Mouse (Mus musculus): Measurements from ENCODE around the gene Prkar2a. TPM values are rescaled to one million over a fixed set of nuclear protein-coding genes. Genes with fewer than 3 reads are reported as not detected.

The Prkar2a gene
- total RNA-seq, 2 experiments from 2014 or later: 45.8 to 49.2 TPM

DNA sequence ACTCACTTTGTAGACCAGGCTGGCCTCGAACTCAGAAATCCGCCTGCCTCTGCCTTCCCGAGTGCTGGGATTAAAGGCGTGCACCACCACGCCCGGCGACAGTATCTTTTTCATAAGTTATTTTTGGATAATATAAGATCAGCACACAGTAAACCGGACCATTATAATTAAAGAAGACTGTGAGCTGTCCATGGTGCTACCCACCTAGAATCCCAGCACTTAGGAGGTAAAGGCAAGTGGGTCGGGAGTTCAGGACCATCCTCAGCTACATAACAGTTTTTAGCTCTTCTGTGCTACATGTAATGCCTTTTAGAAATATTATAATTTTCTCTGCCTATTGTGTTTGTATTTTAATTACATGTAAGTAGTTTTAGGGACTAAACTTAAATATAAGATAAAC, 52.9 kb downstream of the Prkar2a start:
- intact Hi-C loops (cut with DNase I): no loop called here
- no peak for DNase-seq (ENCODE audit: low spot score in 2 of 2)

DNA sequence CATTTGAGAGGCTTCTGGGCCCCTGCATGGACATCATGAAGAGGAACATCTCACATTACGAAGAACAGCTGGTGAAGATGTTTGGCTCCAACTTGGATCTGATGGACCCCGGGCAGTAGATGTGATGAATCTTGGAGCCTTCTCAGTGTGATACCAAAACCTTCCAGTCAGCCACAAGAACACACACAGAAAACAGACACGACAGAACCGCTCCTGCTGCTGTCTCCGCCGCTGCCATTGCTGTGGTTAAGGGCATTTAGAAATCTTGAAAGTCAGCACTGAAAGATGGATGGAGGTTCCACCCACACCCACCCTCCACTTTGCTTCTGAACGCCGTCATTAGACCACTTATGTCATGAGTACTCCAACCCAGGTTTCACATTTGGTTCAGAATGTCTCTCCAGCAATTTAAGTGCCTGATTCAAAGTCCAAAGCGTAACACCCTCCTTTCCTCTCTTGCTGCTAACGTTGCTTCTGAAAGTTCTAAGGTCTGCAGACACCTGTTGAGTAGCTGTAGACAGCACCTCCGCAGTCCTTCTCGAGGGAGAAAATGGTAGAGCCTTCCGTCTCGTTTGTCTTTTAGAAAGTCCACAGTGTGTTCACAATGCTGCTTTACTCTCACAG, 57.9 kb downstream of the Prkar2a start:
- no peak for DNase-seq (ENCODE audit: low spot score in 2 of 2)
- intact Hi-C loops (cut with DNase I): no loop called here

DNA sequence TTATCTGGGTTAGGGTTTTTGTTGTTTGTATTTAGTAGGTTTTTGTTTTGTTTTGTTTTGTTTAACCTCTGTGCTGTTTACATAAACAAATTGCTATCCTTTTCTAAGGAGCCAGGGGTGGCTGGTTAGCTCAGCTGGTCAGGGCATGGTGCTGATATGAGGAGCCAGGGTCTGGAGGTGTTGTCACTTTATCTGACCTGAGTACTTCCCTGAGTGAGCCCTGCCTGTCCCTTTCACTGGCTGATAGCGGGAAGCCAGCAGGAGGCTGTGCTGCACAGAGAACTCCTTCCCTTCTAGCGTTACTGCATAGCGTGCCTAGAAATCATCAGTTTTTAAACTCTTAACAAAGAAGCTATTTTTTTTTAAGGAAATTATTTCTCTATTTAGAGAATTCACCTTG, 58.6 kb downstream of the Prkar2a start:
- no peak for DNase-seq (ENCODE audit: low spot score in 2 of 2)
- intact Hi-C loops (cut with DNase I): no loop called here

DNA sequence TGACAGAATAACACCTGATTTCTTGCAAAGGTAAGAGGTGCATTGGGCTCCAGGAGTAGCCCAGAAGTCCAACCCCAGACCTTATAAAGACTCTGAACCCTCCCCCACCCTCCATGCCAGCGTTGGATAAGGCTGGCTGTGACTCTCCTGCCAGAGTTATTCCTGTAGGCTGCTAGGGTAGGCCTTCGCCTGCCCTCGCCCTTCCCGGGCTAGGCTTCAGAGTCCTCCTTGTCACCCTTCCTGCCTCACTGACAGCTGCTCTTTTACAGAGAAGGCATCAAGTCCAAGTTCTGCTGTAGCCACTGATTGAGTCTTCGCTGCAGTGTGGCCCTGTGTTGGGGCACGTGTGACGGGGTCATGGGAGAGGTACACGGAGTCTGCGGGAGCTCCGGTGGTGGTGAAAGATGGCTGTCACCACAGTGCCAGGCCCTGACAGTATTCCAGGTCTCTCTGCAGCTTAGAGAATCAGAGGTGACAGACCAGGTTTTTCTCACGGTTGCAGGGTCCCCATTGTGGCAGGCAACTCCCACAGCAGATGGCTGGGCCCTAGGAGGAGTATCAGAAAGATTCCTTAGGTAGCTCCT, 59.6 kb downstream of the Prkar2a start:
- intact Hi-C loops (cut with DNase I): no loop called here
- DNase-seq (ENCODE audit: low spot score in 2 of 2): no peak

DNA sequence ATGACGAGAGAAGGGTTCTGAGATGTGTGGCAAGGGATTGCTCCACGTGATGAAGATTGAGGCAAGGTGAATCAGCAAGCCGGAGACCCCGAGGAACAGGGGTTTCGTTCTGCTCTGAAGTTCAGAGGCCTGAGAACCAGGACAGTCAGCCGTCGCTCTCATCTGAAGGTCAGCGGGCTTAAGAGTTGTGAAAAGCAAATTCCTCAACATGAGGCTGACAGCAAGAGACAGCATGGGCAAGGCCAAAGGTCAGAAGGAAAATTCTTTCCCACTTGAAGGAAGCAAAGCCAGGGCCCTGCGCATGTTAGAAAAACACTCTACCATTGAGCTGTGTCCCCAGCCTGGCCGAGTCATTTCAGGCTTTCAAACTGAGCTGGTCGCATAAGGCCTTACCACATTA, 61.5 kb downstream of the Prkar2a start:
- intact Hi-C loops (cut with DNase I): loop anchor here (5.0 kb wide), 1 partner anchor 67 kb away; no protein-coding TSS in a partner anchor
- no peak for DNase-seq (ENCODE audit: low spot score in 2 of 2)

DNA sequence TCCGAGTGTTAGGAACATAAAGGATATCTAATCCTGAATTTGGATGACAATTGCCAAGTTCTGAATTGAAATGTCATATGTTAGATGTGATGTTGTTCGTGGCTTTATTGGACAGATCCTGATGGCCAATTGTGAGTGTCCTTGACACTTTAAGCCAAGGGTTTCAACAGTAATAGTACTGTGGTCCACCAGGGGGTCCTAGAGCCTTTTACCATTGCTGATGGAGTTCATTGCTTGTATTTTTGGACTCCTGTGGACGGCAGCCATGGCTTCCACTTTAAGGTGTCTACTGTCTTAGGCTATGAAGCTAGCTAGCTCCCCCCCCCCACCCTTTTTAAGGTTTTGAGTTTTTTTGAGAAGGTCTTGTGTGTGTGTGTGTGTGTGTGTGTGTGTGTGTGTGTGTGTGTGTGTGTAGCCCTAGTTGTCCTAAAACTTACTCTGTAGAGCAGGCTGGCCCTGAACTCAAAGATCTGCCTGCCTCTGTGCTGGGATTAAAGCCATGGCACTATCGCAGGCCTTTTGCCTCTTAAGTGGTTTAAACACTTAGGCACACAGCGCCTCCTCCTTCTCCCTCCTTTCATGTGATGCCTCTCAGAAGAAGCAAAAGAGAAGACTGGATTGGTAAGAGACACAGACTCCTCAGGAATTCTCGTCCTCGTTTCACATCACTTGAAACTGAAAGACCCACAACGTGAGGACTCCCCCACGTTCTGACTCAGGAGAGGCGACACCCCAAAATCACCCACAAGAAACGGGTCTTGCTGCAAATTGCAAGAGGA, 63.2 kb downstream of the Prkar2a start:
- DNase-seq (ENCODE audit: low spot score in 2 of 2): no peak
- intact Hi-C loops (cut with DNase I): loop anchor here (5.0 kb wide), 1 partner anchor 65 kb away; no protein-coding TSS in a partner anchor

DNA sequence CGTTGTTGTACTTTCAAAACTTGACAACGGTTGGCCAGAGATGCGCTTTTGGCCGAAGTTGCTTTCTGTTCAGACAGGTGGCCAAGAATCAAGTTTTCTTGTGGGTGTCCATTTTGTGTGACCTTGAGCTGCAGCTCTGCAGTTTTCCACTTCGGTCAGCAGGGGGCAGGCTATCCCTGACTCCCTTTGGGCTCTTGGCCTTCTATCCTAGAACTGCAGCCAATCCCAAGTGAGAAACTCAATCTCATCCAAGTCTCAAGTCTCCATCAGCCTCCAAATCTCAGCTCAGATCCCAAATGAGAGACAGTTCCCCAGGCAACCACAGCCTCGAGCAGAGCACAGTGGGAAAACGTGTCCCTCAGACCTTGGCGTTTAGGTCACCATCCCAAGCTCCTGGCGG, 64.2 kb downstream of the Prkar2a start:
- intact Hi-C loops (cut with DNase I): loop anchor here (5.0 kb wide), 1 partner anchor 64 kb away; no protein-coding TSS in a partner anchor
- peak; percentile 59 to 62 for DNase-seq (ENCODE audit: low spot score in 2 of 2)

DNA sequence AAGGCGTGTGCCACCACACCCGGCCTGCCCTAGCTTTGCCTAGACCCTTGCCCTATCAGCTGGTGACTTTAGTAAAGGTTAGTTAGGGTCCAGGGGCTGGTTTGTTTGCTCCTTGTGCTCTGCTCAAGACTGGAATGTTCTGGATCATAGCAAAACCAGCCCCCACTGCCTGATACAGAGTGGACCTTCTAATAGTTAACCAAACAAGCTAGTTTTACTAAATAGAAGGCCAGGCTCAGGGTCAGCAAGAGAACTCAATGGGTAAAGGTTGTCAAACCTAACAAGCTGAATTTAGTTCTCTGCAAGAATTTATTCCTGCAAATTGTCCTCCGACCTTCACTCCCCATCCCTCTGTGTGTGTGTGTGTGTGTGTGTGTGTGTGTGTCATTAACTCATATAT, 64.9 kb downstream of the Prkar2a start:
- intact Hi-C loops (cut with DNase I): loop anchor here (5.0 kb wide), 1 partner anchor 63 kb away; no protein-coding TSS in a partner anchor
- no peak for DNase-seq (ENCODE audit: low spot score in 2 of 2)

DNA sequence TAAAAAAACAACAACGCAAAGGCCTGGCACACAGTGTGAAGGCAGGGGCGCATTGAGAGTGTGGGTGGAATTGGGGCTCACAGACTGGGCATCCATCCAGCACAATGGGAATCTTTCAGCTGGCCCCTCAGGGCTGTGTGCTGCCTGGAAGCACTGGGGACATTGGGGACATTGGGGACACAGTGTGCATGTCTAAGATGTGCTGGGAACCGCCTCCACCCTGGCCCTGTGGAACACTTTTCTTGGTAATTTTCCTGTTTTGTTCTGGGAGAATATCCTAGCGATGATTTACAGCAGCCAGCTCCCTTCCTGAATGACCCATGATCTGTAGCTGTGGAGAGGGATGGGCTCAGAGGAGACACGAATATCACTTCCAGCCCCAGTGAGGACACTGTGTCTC, 65.3 kb downstream of the Prkar2a start:
- intact Hi-C loops (cut with DNase I): loop anchor here (5.0 kb wide), 1 partner anchor 63 kb away; no protein-coding TSS in a partner anchor
- peak; percentile 12 to 51 for DNase-seq (ENCODE audit: low spot score in 2 of 2)

DNA sequence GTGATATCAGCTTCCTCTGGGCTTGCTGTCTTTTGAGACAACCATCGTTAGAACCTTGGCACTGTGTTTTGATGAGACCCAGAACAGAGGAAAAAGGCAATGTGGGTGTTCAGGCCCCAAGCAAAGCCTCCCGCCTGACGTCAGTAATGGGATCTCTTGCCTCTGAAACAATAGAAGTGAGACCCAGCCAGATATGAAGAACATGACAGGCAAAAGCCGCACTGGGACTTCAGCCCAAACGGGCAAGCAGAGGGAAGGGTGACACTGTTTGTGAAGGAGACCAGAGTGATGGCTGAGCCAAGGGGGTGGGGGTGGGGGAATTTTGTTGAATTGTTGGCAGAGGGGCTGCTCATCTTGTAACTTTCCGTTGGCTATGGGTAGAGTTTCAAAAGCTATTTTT, 68.3 kb downstream of the Prkar2a start:
- intact Hi-C loops (cut with DNase I): no loop called here

DNA sequence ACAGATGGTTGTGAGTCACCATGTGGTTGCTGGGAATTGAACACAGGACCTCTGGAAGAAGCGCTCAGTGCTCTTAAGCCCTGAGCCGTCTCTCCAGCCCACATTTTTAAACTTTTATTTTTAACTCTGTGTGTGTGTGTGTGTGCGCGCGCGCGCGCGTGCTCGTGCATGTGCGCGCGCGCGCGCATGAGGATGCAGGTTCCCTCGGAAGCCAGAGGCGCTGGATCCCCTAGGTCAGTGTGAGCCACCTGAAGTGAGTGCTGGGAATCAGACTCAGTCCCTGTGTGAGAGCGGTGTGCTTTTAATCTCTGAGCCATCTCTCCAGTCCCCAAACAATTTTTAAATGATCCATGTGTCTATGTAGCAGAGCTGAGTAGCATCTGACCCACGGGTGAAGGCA, 70.0 kb downstream of the Prkar2a start:
- intact Hi-C loops (cut with DNase I): no loop called here
- DNase-seq (ENCODE audit: low spot score in 2 of 2): no peak

More for the DNA sequence above, 68.3 kb downstream of the Prkar2a start:
- DNase-seq (ENCODE audit: low spot score in 2 of 2): no peak

DNA sequence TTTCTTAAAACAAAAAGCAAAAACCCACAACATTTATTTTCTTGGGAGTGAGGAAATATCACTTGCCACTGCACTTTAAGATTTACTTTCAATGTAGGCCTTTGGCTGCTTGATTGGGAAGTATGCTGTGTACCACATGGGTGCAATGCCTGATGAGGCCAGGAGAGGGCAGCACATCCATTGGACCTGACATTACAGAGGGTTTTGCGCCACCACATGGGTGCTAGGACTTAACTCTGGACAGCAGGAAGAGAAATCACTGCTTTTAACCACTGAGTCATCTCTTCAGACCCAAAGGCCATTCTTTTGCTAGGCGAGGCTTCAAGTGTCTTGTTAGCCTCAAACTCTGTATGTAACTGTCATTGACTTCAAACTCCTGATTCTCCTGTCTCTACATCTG, 70.7 kb downstream of the Prkar2a start:
- DNase-seq (ENCODE audit: low spot score in 2 of 2): no peak
- intact Hi-C loops (cut with DNase I): no loop called here

DNA sequence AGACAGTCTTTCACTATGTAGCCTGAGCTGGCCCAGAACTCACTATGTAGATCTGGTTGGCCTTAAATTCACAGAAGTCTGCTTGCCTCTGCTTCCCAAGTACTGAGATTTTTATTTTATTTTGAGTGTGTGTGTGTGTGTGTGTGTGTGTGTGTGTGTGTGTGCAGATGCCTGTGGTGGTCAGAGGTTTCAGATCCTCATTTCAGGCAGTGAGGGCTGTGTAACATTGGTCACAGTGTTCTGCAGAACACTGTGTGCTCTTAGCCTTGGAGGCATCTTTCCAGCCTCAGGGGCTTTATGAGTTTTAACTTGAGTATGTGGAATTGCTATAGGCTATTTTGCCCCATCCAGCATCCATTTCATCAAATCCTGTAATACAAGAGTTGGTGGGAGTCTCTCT, 72.4 kb downstream of the Prkar2a start:
- DNase-seq (ENCODE audit: low spot score in 2 of 2): no peak
- intact Hi-C loops (cut with DNase I): no loop called here

DNA sequence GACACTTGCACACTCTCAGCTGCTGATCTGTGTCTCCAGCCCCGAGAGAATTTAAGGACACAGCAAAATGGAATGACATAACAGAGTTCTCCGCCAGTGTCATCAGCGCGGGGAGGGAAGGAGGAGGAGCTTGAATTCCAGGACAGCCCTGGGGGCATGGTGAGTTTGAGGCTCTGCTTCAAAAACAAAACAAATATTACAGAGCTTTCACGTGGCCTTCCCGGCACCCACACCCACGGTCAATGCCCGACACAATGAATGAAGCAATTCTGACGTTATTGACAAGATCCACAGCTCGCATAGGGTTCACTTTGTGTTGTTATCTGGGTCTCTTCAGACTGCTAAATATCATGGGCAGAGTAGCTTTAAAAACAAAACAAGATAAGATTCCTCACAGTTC, 75.9 kb downstream of the Prkar2a start:
- intact Hi-C loops (cut with DNase I): no loop called here
- DNase-seq (ENCODE audit: low spot score in 2 of 2): no peak

DNA sequence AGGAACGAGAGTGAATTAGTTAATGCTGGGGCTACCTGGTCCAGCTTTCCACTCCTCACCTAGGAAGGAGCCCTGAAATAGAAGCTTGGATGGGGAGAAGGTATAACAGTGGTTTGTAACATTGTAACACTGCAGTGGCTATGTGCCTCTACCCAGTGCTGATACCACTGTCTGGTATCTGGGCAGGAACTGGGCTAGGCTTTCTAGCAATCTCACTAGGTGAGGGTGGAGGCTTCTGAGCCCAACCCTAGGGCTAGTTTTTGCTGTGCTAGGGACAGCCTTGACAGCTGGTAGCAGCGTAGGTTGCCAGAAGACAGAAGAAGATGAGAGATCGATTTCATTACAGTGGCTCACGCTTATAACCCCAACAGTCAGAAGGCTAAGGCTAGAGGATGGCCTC, 87.5 kb downstream of the Prkar2a start:
- intact Hi-C loops (cut with DNase I): no loop called here
- DNase-seq (ENCODE audit: low spot score in 2 of 2): no peak

DNA sequence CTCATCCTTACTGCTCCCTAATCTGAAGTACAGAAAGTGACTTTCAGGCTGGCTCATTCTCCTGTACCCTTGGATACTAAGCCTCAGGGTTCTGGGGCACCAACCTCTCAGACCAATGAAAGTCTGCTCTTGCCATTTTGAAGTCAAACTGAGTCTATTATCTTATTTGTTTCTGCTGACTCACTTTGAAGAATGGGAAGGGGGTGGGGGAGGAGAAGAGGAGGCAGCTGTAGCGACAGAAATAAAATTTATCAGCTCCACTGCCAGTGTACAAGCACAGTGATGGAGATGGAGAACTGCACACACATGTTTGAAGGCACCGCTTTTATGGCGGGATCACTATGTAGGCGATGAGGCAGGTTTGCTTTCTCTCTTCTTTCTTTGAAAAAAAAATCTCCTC, 88.2 kb downstream of the Prkar2a start:
- intact Hi-C loops (cut with DNase I): no loop called here
- DNase-seq (ENCODE audit: low spot score in 2 of 2): no peak

DNA sequence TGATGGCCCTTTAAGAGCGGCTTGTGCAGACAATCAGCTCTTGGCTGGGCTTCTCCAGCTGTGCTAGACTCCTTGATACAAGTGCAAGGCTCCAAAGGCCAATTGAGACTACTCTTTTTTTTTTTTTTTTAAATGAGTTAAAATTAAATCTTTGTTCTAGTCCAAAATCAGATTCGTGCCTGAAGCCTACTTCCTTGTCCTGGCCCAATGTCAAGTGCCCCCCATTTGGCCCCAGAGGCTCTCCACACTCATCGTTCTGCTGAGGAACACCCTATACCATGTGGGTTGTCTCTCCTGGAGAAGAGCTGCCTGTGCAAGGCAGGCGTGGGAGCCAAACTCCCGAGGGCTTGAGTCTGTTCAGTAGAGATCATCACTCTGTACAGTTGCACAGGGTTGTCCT, 91.8 kb downstream of the Prkar2a start:
- intact Hi-C loops (cut with DNase I): no loop called here
- DNase-seq (ENCODE audit: low spot score in 2 of 2): no peak

DNA sequence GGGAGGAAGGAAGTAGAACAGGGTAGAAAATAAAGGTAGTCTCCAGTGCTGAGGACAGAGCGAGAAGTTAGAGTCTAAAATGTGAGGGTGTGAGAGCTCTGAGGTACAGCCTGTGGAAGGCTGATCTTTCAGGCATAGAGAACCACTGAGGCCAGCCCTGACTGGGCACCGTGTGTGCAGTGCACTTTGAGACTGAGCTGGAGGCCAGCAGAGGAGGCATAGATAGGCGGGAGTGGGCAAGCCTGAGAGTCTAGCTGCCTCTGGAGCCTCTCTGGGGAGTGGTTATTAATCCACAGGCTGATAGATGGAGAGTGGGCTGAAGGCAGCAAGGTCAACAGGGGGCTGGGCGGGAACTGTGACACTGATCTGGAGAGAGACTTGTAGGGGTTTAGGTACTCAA, 92.8 kb downstream of the Prkar2a start:
- intact Hi-C loops (cut with DNase I): no loop called here
- DNase-seq (ENCODE audit: low spot score in 2 of 2): no peak

DNA sequence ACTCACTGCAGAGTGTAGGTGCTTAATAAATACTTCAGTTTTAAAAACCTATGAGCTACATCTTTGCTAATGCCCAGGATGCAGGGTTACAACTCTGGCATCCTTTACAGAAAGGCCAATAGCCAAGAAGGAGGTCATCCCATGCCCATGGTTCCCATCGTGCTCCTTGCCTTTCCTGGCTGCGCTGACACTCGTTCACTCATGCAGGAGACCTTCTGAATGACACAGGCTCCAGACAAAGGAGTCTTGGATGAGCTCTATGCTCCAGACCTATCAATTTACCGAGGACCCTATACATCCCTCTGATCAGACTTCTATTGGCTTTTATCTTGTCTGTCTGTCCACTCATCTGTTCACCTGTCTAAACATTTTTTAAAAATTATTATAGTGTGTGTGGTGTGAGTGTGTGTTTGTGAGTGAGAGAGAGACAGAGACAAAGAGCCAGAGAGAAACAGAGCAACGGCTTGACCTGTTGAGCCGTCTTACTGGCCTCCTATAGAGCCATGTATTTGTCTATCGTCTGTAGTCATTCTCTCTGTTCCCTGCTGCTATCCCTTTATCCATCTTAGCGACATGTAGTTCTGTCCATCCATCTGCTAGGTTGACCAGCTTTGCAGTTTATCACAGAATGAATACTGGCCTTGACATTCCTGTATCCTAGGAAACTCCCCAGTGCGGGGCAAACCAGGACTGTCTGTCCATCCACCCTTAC, 93.9 kb downstream of the Prkar2a start:
- intact Hi-C loops (cut with DNase I): no loop called here
- no peak for DNase-seq (ENCODE audit: low spot score in 2 of 2)

Measured in left cerebral cortex, postnatal 36 days (tissue).